Mouse (Mus musculus) kidney, embryonic 14.5 days (tissue): Measurements from ENCODE around the gene Lamc2. TPM values are rescaled to one million over a fixed set of nuclear protein-coding genes. Genes with fewer than 3 reads are reported as not detected.

ENCODE experiments used
- ATAC-seq: fragments of 200-750 bp; cut with Nextera tagmentation; 2 replicates; pipeline ENCODE4 v1.8.0; 2017; ENCODE audit warnings: moderate number of reproducible peaks, mild to moderate bottlenecking, moderate TSS enrichment, moderate library complexity; ENCODE audit not compliant: low FRiP score, low TSS enrichment
- H3K27ac ChIP-seq: fragments of 300-500 bp; sonication (generic); 2 replicates; pipeline ENCODE4 v1.5.1; 2014; ENCODE audit warnings: low read depth, mild to moderate bottlenecking, low read length, moderate library complexity, mixed read lengths
- H3K27me3 ChIP-seq: fragments of 300-500 bp; sonication (generic); 2 replicates; pipeline ENCODE4 v1.6.1; 2014; ENCODE audit warnings: mild to moderate bottlenecking, low read length; ENCODE audit not compliant: control insufficient read depth, insufficient read depth
- H3K36me3 ChIP-seq: fragments of 300-500 bp; sonication (generic); 2 replicates; pipeline ENCODE4 v1.6.1; 2014; ENCODE audit warnings: low read length, mixed read lengths; ENCODE audit not compliant: control insufficient read depth, insufficient read depth
- H3K4me1 ChIP-seq: fragments of 300-500 bp; sonication (generic); 2 replicates; pipeline ENCODE4 v1.6.1; 2014; ENCODE audit warnings: low read length, mixed read lengths; ENCODE audit not compliant: control insufficient read depth, insufficient read depth
- H3K4me2 ChIP-seq: fragments of 300-500 bp; sonication (generic); replicated peaks from 2 replicates; pipeline ENCODE4 v1.6.1; 2014; ENCODE audit warnings: low read depth, mild to moderate bottlenecking, low read length
- H3K4me3 ChIP-seq: fragments of 300-500 bp; sonication (generic); 2 replicates; pipeline ENCODE4 v1.5.1; 2014; ENCODE audit warnings: mild to moderate bottlenecking, low read length
- H3K9ac ChIP-seq: fragments of 300-500 bp; sonication (generic); 2 replicates; pipeline ENCODE4 v1.6.1; 2014; ENCODE audit warnings: low read depth, mild to moderate bottlenecking, low read length, moderate library complexity
- H3K9me3 ChIP-seq: fragments of 300-500 bp; sonication (generic); 2 replicates; pipeline ENCODE4 v1.6.1; 2016; ENCODE audit warnings: low read length; ENCODE audit not compliant: control insufficient read depth
- WGBS: fragments of 180-500 bp; shearing (Covaris S2); extraction: QIAGEN DNeasy Blood & Tissue Kit; methylation state at CpG from one replicate; pipeline ENCODE4 v1.1.7; 2014; 5-methylcytosine and 5-hydroxymethylcytosine counted together
- polyA plus RNA-seq: library from polyadenylated mRNA; unstranded; fragments of >200 nt; fragmentation: Nextera tagmentation; extraction: Ambion mirVana; gene quantifications from 2 replicates; pipeline ENCODE4 v1.2.1, GENCODE M21; 2014

Lamc2 gene
- polyA plus RNA-seq, 1 experiment from 2014 or later, result 44.2 TPM

- H3K9ac ChIP-seq, result no peak overlapping the region
- ATAC-seq, result no peak
- 43% methylated on average over 11 of the region's 11 CpGs for WGBS
- H3K27me3 ChIP-seq, result no peaks in the 10 kb centered on the region
- peaks cover 8% of the 10 kb centered on the region for H3K4me1 ChIP-seq
- H3K9me3 ChIP-seq, result no peaks in the 10 kb centered on the region
- no peaks in the 10 kb centered on the region for H3K36me3 ChIP-seq
- H3K27ac ChIP-seq, result no peak overlapping the region
- H3K4me3 ChIP-seq, result no peak overlapping the region
- no peak overlapping the region for H3K4me2 ChIP-seq
These were observed 87.7 kb downstream of the Lamc2 start for GRCm38 (mm10) chr1:153098586-153098985.

GRCm38 (mm10) chr1:153097017-153097675 lies 89.1 kb downstream of the Lamc2 start:
- H3K9me3 ChIP-seq, result no peaks in the 10 kb centered on the region
- WGBS, result 93% methylated on average over 6 of the region's 6 CpGs
- no peaks in the 10 kb centered on the region for H3K27me3 ChIP-seq
- no peak overlapping the region for H3K4me2 ChIP-seq
- peaks cover 8% of the 10 kb centered on the region for H3K4me1 ChIP-seq
- no peak for ATAC-seq
- H3K27ac ChIP-seq, result peak overlapping the region; percentile 65; the same call in 1 of the 2 replicates
- H3K36me3 ChIP-seq, result no peaks in the 10 kb centered on the region
- no peak overlapping the region for H3K4me3 ChIP-seq
- no peak overlapping the region for H3K9ac ChIP-seq

GRCm38 (mm10) chr1:153095826-153096727 lies 90.2 kb downstream of the Lamc2 start:
- peak; percentile 30; the same call in 1 of the 2 replicates for ATAC-seq
- Histone ChIP-seq H3K4me3 (no peak overlapping the region), H3K27ac (peak overlapping the region; percentile 65; the same call in 1 of the 2 replicates)

GRCm38 (mm10) chr1:153095328-153095727 lies 90.9 kb downstream of the Lamc2 start:
- Histone ChIP-seq H3K4me2 (no peak overlapping the region), H3K36me3 (no peaks in the 10 kb centered on the region), H3K27me3 (no peaks in the 10 kb centered on the region), H3K27ac (no peak overlapping the region), H3K4me1 (0 out of 2 replicates have a peak, but pooled peaks cover 3% of the 10 kb centered on the region), H3K9me3 (no peaks in the 10 kb centered on the region), H3K9ac (no peak overlapping the region), H3K4me3 (no peak overlapping the region)
- ATAC-seq, result no peak
- 67% methylated on average over 6 of the region's 6 CpGs for WGBS

More at GRCm38 (mm10) chr1:153095826-153096727, 90.2 kb downstream of the Lamc2 start:
- Histone ChIP-seq H3K9me3 (no peaks in the 10 kb centered on the region), H3K27me3 (no peaks in the 10 kb centered on the region), H3K9ac (no peak overlapping the region), H3K4me2 (no peak overlapping the region), H3K4me1 (peaks cover 6% of the 10 kb centered on the region; the same call in 1 of the 2 replicates), H3K36me3 (no peaks in the 10 kb centered on the region)
- 14% methylated on average over 16 of the region's 16 CpGs for WGBS

GRCm38 (mm10) chr1:153094226-153095076 lies 91.8 kb downstream of the Lamc2 start:
- H3K9me3 ChIP-seq, result no peaks in the 10 kb centered on the region
- no peaks in the 10 kb centered on the region for H3K36me3 ChIP-seq
- 0 out of 2 replicates have a peak, but pooled peaks cover 3% of the 10 kb centered on the region for H3K4me1 ChIP-seq
- no peak overlapping the region for H3K27ac ChIP-seq
- no peaks in the 10 kb centered on the region for H3K27me3 ChIP-seq
- no peak overlapping the region for H3K4me3 ChIP-seq
- WGBS, result 46% methylated on average over 12 of the region's 12 CpGs
- no peak overlapping the region for H3K4me2 ChIP-seq
- no peak for ATAC-seq
- H3K9ac ChIP-seq, result no peak overlapping the region

DNA sequence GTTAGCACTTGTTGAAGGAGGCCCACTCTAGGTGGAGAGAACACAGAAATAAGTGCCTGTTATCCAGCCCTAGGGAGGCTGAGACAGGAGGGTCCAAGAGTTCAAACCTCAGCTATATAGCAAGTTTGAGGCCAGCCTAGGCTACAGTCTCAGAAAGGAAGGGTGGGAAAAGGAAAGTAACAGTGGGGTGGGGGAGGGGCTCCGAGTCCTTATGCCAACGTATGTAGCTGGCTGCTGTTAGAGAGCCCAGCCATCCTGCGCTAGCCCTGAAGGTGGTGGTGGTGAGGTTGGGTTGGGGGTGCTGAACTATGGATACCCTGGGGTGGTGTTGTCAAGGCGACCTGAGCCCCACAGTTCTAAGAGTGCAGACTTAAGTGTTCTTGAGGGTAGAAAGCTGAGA lies 92.7 kb downstream of the Lamc2 start:
- Histone ChIP-seq H3K36me3 (no peaks in the 10 kb centered on the region), H3K4me1 (0 out of 2 replicates have a peak, but pooled peaks cover 3% of the 10 kb centered on the region), H3K4me2 (no peak overlapping the region), H3K9ac (no peak overlapping the region), H3K27ac (no peak overlapping the region), H3K27me3 (no peaks in the 10 kb centered on the region), H3K9me3 (no peaks in the 10 kb centered on the region), H3K4me3 (no peak overlapping the region)
- WGBS, result 62% methylated on average over 4 of the region's 4 CpGs
- no peak for ATAC-seq

GRCm38 (mm10) chr1:153093172-153093571 lies 93.1 kb downstream of the Lamc2 start:
- Histone ChIP-seq H3K4me2 (no peak overlapping the region), H3K4me3 (no peak overlapping the region), H3K36me3 (no peaks in the 10 kb centered on the region), H3K9ac (no peak overlapping the region), H3K4me1 (0 out of 2 replicates have a peak, but pooled peaks cover 3% of the 10 kb centered on the region), H3K27me3 (no peaks in the 10 kb centered on the region), H3K9me3 (no peaks in the 10 kb centered on the region), H3K27ac (no peak overlapping the region)
- 69% methylated on average over 5 of the region's 5 CpGs for WGBS
- no peak for ATAC-seq

DNA sequence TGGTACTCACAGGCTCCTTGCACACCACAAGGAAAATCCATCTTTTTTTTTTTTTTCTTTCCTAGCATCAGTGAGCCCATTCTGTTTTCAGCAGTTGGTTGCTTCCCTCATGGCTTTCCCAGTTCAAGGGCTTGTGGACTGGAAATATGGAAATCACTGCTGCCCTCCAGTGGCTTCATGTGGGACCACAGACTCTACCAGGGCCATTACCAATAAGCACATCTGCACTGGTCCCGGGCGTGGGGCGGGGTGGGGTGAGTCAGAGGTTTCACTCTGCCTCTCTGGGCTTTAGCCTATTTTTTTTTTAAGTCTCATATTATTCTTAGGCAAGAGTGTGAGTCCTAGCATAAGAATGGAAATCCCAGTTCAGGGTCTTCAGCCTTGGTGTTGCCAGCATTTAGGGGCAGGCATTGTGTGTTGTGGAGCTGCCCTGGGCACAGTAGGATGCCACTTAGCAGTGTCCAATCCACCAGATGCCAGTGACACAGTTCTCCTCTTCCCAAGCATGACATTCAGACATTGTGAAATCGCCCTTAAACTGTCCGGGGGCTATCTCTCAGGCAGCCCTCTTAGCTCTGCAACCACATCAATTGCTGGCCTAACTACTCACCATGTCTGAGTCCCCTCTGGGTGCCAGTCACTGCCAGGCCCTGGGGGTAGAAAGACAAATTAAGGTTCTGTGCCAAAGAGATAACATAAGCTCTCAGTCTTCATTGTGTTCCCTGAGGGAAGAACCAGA lies 93.8 kb downstream of the Lamc2 start:
- no peaks in the 10 kb centered on the region for H3K27me3 ChIP-seq
- H3K4me1 ChIP-seq, result 0 out of 2 replicates have a peak, but pooled peaks cover 3% of the 10 kb centered on the region
- 61% methylated on average over 5 of the region's 5 CpGs for WGBS
- H3K27ac ChIP-seq, result no peak overlapping the region
- no peaks in the 10 kb centered on the region for H3K9me3 ChIP-seq
- no peak overlapping the region for H3K4me2 ChIP-seq
- no peak overlapping the region for H3K9ac ChIP-seq
- no peaks in the 10 kb centered on the region for H3K36me3 ChIP-seq
- peak; percentile 26; the same call in 1 of the 2 replicates for ATAC-seq
- no peak overlapping the region for H3K4me3 ChIP-seq
